ENCODE assay signal across 10 mouse cellular contexts in the genomic region with DNA sequence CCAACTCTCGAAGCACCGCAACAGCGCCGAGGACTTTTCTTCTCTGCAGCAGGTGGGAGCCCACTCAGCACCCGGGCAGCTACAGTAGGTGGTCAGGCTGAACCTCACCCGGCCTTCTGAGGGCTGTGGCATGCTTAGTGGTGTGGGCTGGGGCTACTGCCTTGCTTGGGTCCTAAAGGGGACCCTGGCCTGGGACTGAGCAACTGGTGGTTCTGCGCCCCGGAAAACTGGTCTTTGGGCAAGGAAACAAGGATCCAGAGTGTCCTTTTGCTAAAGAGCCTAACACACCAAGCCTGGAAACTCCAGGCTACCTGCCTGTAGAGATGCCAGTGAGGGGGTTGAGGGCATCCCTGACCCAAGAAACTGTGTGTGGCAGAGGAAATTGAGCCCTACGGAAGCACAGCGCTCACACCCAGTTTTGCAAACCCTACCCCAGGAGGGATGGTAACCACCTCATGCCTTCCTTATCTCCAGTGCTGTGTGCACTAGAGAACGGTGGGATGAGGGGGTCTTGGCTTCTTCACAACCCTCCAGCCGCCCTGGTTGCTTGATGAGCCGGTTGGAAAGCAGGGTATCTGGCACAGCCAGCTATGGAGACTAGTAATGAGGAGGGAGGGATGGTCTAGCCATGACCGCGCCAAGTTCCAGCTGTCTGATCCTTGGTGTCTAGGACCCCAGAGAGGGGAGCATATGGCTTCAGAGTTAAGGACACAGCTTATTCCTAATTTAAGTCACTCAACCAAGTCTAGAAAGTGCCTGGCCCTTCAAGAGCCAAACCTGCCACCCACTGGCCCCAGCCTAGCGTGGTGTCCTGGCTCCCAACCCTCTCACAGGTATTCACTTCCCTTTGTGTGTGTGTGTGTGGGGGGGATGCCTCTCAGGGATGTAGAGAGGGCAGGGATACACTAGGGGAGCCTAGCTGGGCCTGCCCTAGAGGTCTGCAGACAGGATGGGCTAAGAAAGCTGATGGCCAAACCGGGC. TPM values are rescaled to one million over a fixed set of nuclear protein-coding genes. Genes with fewer than 3 reads are reported as not detected.
DNase-seq lines count a peak whose midpoint lies in the region; ATAC-seq and TF ChIP-seq lines count a peak whose summit lies in the region.
"Had no signal": no experiment of that assay in that cellular context is flagged by ENCODE, and none has a peak within 500 bp of the region (broad histone marks: within the 10 kb centered on the region; RNA-seq: fewer than 3 reads in every experiment).

No protein-coding gene starts in this region.

- H3K4me2 ChIP-seq in embryonic facial prominence, embryonic 15.5 days (replicated peaks) = peak overlapping the region; percentile 66
- peak overlapping the region; percentile 61 for H3K4me2 ChIP-seq in hindbrain, postnatal 0 days (ENCODE audit: low read depth, low read length)
- H3K4me2 ChIP-seq in midbrain, embryonic 16.5 days (ENCODE audit: low read length) = peak overlapping the region; percentile 69

- H3K9me3 ChIP-seq in embryonic facial prominence, embryonic 15.5 days (replicated peaks) = no peaks in the 10 kb centered on the region
- H3K9me3 ChIP-seq in hindbrain, postnatal 0 days (ENCODE audit: low read length) = no peaks in the 10 kb centered on the region
- H3K9me3 ChIP-seq in midbrain, embryonic 16.5 days (replicated peaks; ENCODE audit: control insufficient read depth, low read length, poor library complexity, severe bottlenecking) = no peaks in the 10 kb centered on the region

- WGBS in embryonic facial prominence, embryonic 15.5 days = 34% methylated on average over 17 of the region's 17 CpGs
- 31% methylated on average over 17 of the region's 17 CpGs for WGBS in hindbrain, postnatal 0 days
- 28% methylated on average over 17 of the region's 17 CpGs for WGBS in midbrain, embryonic 16.5 days

- DNase-seq in kidney, postnatal 10 days = peak; percentile 14
- DNase-seq in kidney, adult 8-10 months = no peak
- DNase-seq in hindbrain, postnatal 0 days (ENCODE audit: low spot score) = no peak
- no peak for DNase-seq in spleen, postnatal 36 days (ENCODE audit: low spot score in 2 of 2)
- DNase-seq in adrenal gland, postnatal 10 days = no peak
- DNase-seq in right cerebral cortex, postnatal 14 days = no peak

- no peak; the same call in 1 of the 2 replicates for ATAC-seq in embryonic facial prominence, embryonic 15.5 days (ENCODE audit: insufficient number of reproducible peaks, low FRiP score, low TSS enrichment, low read depth)
- no peak for ATAC-seq in hindbrain, postnatal 0 days
- no peak; the same call in 1 of the 2 replicates for ATAC-seq in midbrain, embryonic 16.5 days
- ATAC-seq: Patski had no signal

- peaks cover 50% of the 10 kb centered on the region for H3K4me1 ChIP-seq in embryonic facial prominence, embryonic 15.5 days
- H3K4me1 ChIP-seq in hindbrain, postnatal 0 days (ENCODE audit: insufficient read depth, low read length) = 0 out of 2 replicates have a peak, but pooled peaks cover 6% of the 10 kb centered on the region
- H3K4me1 ChIP-seq in midbrain, embryonic 16.5 days (ENCODE audit: control insufficient read depth, insufficient read depth, low read length) = peaks cover 10% of the 10 kb centered on the region

- H3K9ac ChIP-seq in embryonic facial prominence, embryonic 15.5 days = peak overlapping the region; percentile 16; the same call in 1 of the 2 replicates
- no peak overlapping the region; the same call in 1 of the 2 replicates for H3K9ac ChIP-seq in hindbrain, postnatal 0 days (replicated peaks; ENCODE audit: low read length)
- peak overlapping the region; percentile 61 for H3K9ac ChIP-seq in midbrain, embryonic 16.5 days (ENCODE audit: low read depth, low read length)

- H3K4me3 ChIP-seq in embryonic facial prominence, embryonic 15.5 days (replicated peaks) = peak overlapping the region; percentile 45
- peak overlapping the region; percentile 29 for H3K4me3 ChIP-seq in hindbrain, postnatal 0 days (ENCODE audit: low read length)
- peak overlapping the region; percentile 33 for H3K4me3 ChIP-seq in midbrain, embryonic 16.5 days (ENCODE audit: low read depth, low read length)

- H3K36me3 ChIP-seq in embryonic facial prominence, embryonic 15.5 days = no peaks in the 10 kb centered on the region
- no peaks in the 10 kb centered on the region for H3K36me3 ChIP-seq in hindbrain, postnatal 0 days (ENCODE audit: insufficient read depth, low read length)
- H3K36me3 ChIP-seq in midbrain, embryonic 16.5 days (ENCODE audit: control insufficient read depth, insufficient read depth, low read length) = no peaks in the 10 kb centered on the region

- peak overlapping the region; percentile 87 for H3K27ac ChIP-seq in embryonic facial prominence, embryonic 15.5 days (replicated peaks)
- no peak overlapping the region for H3K27ac ChIP-seq in hindbrain, postnatal 0 days
- peak overlapping the region; percentile 1; the same call in 1 of the 2 replicates for H3K27ac ChIP-seq in midbrain, embryonic 16.5 days (ENCODE audit: low read length)

- no peak for TF ChIP-seq CTCF in hindbrain, postnatal 0 days (IDR thresholded peaks at IDR 0.05; ENCODE audit: low read depth)

- H3K27me3 ChIP-seq in embryonic facial prominence, embryonic 15.5 days = no peaks in the 10 kb centered on the region
- no peaks in the 10 kb centered on the region for H3K27me3 ChIP-seq in hindbrain, postnatal 0 days (ENCODE audit: insufficient read depth, low read length)
- no peaks in the 10 kb centered on the region for H3K27me3 ChIP-seq in midbrain, embryonic 16.5 days (ENCODE audit: control insufficient read depth, insufficient read depth, low read depth, low read length)
- H3K27me3 ChIP-seq: Patski had no signal

RNA-seq across cellular contexts. Expression of gene Myl9, which starts 0.5 kb away (rescaled TPM):
- polyA plus RNA-seq in embryonic facial prominence, embryonic 15.5 days (2015; fragmentation: Nextera tagmentation; extraction: Ambion mirVana) = 245 and 251 TPM in 2 replicates
- total RNA-seq in hindbrain, postnatal 0 days (2014; rRNA removed) = 38.4 and 41.7 TPM in 2 replicates
- polyA plus RNA-seq in hindbrain, postnatal 0 days (2015; fragmentation: Nextera tagmentation; extraction: Ambion mirVana) = 32.5 and 38.4 TPM in 2 replicates
- 33.7 and 38.8 TPM in 2 replicates for polyA plus RNA-seq in midbrain, embryonic 16.5 days (2015; fragmentation: Nextera tagmentation; extraction: Ambion mirVana)
- total RNA-seq in adrenal gland, postnatal 10 days (2021) = 10 to 100 TPM; 67.9 to 90.2 TPM
- total RNA-seq: common myeloid progenitor, adult 5-6 weeks had no signal
